21 mouse cellular contexts compared by ENCODE assay signal in the genomic region with DNA sequence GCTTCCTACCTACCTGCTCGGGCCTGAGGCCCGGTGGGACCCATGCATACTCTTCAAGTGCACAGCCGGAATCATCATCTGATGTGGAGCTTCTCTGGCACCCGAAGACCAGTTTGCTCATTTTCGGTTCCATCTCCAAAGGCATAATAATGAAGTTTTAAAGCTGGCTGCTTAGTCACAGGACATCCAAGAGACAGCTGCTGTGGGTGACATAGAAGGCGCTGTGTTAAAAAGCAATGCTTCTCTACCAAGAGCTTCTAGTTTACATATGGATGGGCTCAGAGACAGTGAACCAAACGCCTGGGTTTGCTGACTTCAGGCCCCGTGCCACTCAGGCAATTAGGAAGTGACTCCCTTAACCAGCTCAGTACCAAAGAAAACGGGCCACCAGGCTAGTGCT.
DNase-seq lines count a peak whose midpoint lies in the region; ATAC-seq and TF ChIP-seq lines count a peak whose summit lies in the region.
"Had no signal": no experiment of that assay in that cellular context is flagged by ENCODE, and none has a peak within 500 bp of the region (broad histone marks: within the 10 kb centered on the region; RNA-seq: fewer than 3 reads in every experiment).

No protein-coding gene starts in this region.

- peaks cover 46% of the 10 kb centered on the region for H3K4me1 ChIP-seq in heart, embryonic 11.5 days (ENCODE audit: control insufficient read depth, insufficient read depth, low read length)
- peaks cover 56% of the 10 kb centered on the region for H3K4me1 ChIP-seq in heart, embryonic 10.5 days
- peaks cover 21% of the 10 kb centered on the region for H3K4me1 ChIP-seq in intestine, embryonic 16.5 days (ENCODE audit: control insufficient read depth, insufficient read depth, low read length)
- H3K4me1 ChIP-seq in intestine, embryonic 15.5 days (replicated peaks), result peaks cover 15% of the 10 kb centered on the region
- H3K4me1 ChIP-seq in lung, postnatal 0 days (ENCODE audit: insufficient read depth, low read depth, low read length), result peaks cover 12% of the 10 kb centered on the region; the same call in 1 of the 2 replicates
- H3K4me1 ChIP-seq in lung, adult 2 months (ENCODE audit: control insufficient read depth, insufficient read depth, low read length), result peaks cover 19% of the 10 kb centered on the region
- peaks cover 7% of the 10 kb centered on the region for H3K4me1 ChIP-seq in liver, postnatal 0 days (ENCODE audit: insufficient read depth)

- peaks cover 23% of the 10 kb centered on the region for H3K36me3 ChIP-seq in heart, embryonic 11.5 days (ENCODE audit: control insufficient read depth, insufficient read depth, low read length)
- H3K36me3 ChIP-seq in heart, embryonic 10.5 days, result peaks cover 33% of the 10 kb centered on the region
- H3K36me3 ChIP-seq in intestine, embryonic 16.5 days (ENCODE audit: control insufficient read depth, insufficient read depth, low read length), result peaks cover 10% of the 10 kb centered on the region
- H3K36me3 ChIP-seq in intestine, embryonic 15.5 days, result peaks cover 12% of the 10 kb centered on the region
- H3K36me3 ChIP-seq in lung, postnatal 0 days (ENCODE audit: insufficient read depth, low read length), result peaks cover 12% of the 10 kb centered on the region; the same call in 1 of the 2 replicates
- H3K36me3 ChIP-seq in liver, postnatal 0 days (replicated peaks; ENCODE audit: insufficient read depth, low read length), result peaks cover 3% of the 10 kb centered on the region; the same call in 1 of the 2 replicates
- H3K36me3 ChIP-seq: G1E had no signal

- H3K27me3 ChIP-seq in heart, embryonic 11.5 days (ENCODE audit: control insufficient read depth, insufficient read depth, low read length), result no peaks in the 10 kb centered on the region
- no peaks in the 10 kb centered on the region for H3K27me3 ChIP-seq in heart, embryonic 10.5 days (ENCODE audit: insufficient read depth, poor library complexity, severe bottlenecking)
- H3K27me3 ChIP-seq in intestine, embryonic 16.5 days (replicated peaks; ENCODE audit: control insufficient read depth, insufficient read depth, low read length), result no peaks in the 10 kb centered on the region
- no peaks in the 10 kb centered on the region for H3K27me3 ChIP-seq in intestine, embryonic 15.5 days (replicated peaks)
- H3K27me3 ChIP-seq in lung, postnatal 0 days (replicated peaks; ENCODE audit: insufficient read depth, low read length), result no peaks in the 10 kb centered on the region
- H3K27me3 ChIP-seq in liver, postnatal 0 days (ENCODE audit: insufficient read depth, low read length), result no peaks in the 10 kb centered on the region
- H3K27me3 ChIP-seq: limb, embryonic 15.5 days; Patski had no signal

- no peak overlapping the region for H3K27ac ChIP-seq in heart, embryonic 11.5 days (ENCODE audit: low read depth, low read length)
- no peak overlapping the region for H3K27ac ChIP-seq in heart, embryonic 10.5 days
- peak overlapping the region; percentile 23; the same call in 1 of the 2 replicates for H3K27ac ChIP-seq in intestine, embryonic 16.5 days (ENCODE audit: low read length)
- H3K27ac ChIP-seq in intestine, embryonic 15.5 days, result no peak overlapping the region
- H3K27ac ChIP-seq in lung, postnatal 0 days (ENCODE audit: low read length), result no peak overlapping the region
- no peak overlapping the region for H3K27ac ChIP-seq in liver, postnatal 0 days (ENCODE audit: low read depth)
- H3K27ac ChIP-seq: gastrocnemius, adult 2 months; hindbrain, postnatal 0 days; limb, embryonic 15.5 days; liver, embryonic 14.5 days; midbrain, embryonic 12.5 days had no signal

- H3K9ac ChIP-seq in heart, embryonic 11.5 days (ENCODE audit: low read depth, low read length), result peak overlapping the region; percentile 2; the same call in 1 of the 2 replicates
- no peak overlapping the region for H3K9ac ChIP-seq in intestine, embryonic 16.5 days (ENCODE audit: low read depth, low read length)
- H3K9ac ChIP-seq in intestine, embryonic 15.5 days, result no peak overlapping the region
- H3K9ac ChIP-seq in lung, postnatal 0 days (replicated peaks; ENCODE audit: low read depth), result no peak overlapping the region
- no peak overlapping the region for H3K9ac ChIP-seq in liver, postnatal 0 days (replicated peaks)
- H3K9ac ChIP-seq: limb, embryonic 15.5 days; liver, embryonic 14.5 days; midbrain, embryonic 12.5 days had no signal

- TF ChIP-seq POLR2A in lung, adult 2 months (IDR thresholded peaks at IDR 0.05; ENCODE audit: borderline replicate concordance, extremely low read depth, low read depth, low read length), result no peak

- no peak for TF ChIP-seq CTCF in lung, postnatal 0 days (IDR thresholded peaks at IDR 0.05)
- no peak for TF ChIP-seq CTCF in lung, adult 2 months (IDR thresholded peaks at IDR 0.05; ENCODE audit: insufficient read depth, low read length)
- no peak for TF ChIP-seq CTCF in liver, postnatal 0 days (IDR thresholded peaks at IDR 0.05; ENCODE audit: low read depth)

- DNase-seq in heart, embryonic 10.5 days (ENCODE audit: low spot score), result no peak
- DNase-seq in lung, postnatal 0 days (ENCODE audit: low spot score), result peak; percentile 37
- no peak for DNase-seq in lung, adult 2 months
- DNase-seq in liver, postnatal 0 days, result no peak
- DNase-seq: adrenal gland, postnatal 36 days; cerebellum, adult 11-12 months; gastrocnemius, adult 2 months; kidney, adult 2 months; kidney, postnatal 10 days; layer of hippocampus, postnatal 36 days; lung, postnatal 10 days; thymus, postnatal 14 days had no signal

- WGBS in heart, embryonic 11.5 days (ENCODE audit: insufficient replicate concordance), result 34% methylated on average over 9 of the region's 9 CpGs
- WGBS in heart, embryonic 10.5 days, result 33% methylated on average over 9 of the region's 9 CpGs
- WGBS in intestine, embryonic 16.5 days, result 45% methylated on average over 9 of the region's 9 CpGs
- 43% methylated on average over 9 of the region's 9 CpGs for WGBS in intestine, embryonic 15.5 days
- 45% methylated on average over 9 of the region's 9 CpGs for WGBS in lung, postnatal 0 days
- 45% methylated on average over 9 of the region's 9 CpGs for WGBS in lung, adult 2 months
- WGBS in liver, postnatal 0 days (ENCODE audit: insufficient replicate concordance), result 54% methylated on average over 9 of the region's 9 CpGs

- H3K9me3 ChIP-seq in heart, embryonic 11.5 days (replicated peaks; ENCODE audit: control insufficient read depth, low read length), result no peaks in the 10 kb centered on the region
- no peaks in the 10 kb centered on the region for H3K9me3 ChIP-seq in heart, embryonic 10.5 days
- no peaks in the 10 kb centered on the region for H3K9me3 ChIP-seq in intestine, embryonic 16.5 days (ENCODE audit: control insufficient read depth, low read length)
- H3K9me3 ChIP-seq in intestine, embryonic 15.5 days, result no peaks in the 10 kb centered on the region
- H3K9me3 ChIP-seq in lung, postnatal 0 days (ENCODE audit: low read length), result no peaks in the 10 kb centered on the region
- H3K9me3 ChIP-seq in liver, postnatal 0 days (ENCODE audit: low read length), result no peaks in the 10 kb centered on the region
- H3K9me3 ChIP-seq: limb, embryonic 15.5 days; midbrain, embryonic 12.5 days had no signal

- ATAC-seq in heart, embryonic 11.5 days (replicated peaks; ENCODE audit: insufficient number of reproducible peaks, low FRiP score, low TSS enrichment), result no peak
- no peak for ATAC-seq in intestine, embryonic 16.5 days
- ATAC-seq in intestine, embryonic 15.5 days, result no peak
- no peak for ATAC-seq in lung, postnatal 0 days
- no peak for ATAC-seq in liver, postnatal 0 days
- ATAC-seq: hindbrain, postnatal 0 days; Patski had no signal

- H3K4me2 ChIP-seq in heart, embryonic 11.5 days, result no peak overlapping the region
- H3K4me2 ChIP-seq in intestine, embryonic 16.5 days (ENCODE audit: low read depth, low read length), result no peak overlapping the region
- H3K4me2 ChIP-seq in intestine, embryonic 15.5 days (replicated peaks), result no peak overlapping the region
- H3K4me2 ChIP-seq in lung, postnatal 0 days (replicated peaks; ENCODE audit: low read depth, low read length), result no peak overlapping the region
- no peak overlapping the region for H3K4me2 ChIP-seq in liver, postnatal 0 days (ENCODE audit: low read depth, low read length)
- H3K4me2 ChIP-seq: limb, embryonic 15.5 days; midbrain, embryonic 12.5 days had no signal

- no peak overlapping the region for H3K4me3 ChIP-seq in heart, embryonic 11.5 days (ENCODE audit: low read depth, low read length)
- H3K4me3 ChIP-seq in heart, embryonic 10.5 days, result no peak overlapping the region
- no peak overlapping the region for H3K4me3 ChIP-seq in intestine, embryonic 16.5 days (ENCODE audit: low read length)
- H3K4me3 ChIP-seq in intestine, embryonic 15.5 days (replicated peaks), result no peak overlapping the region
- H3K4me3 ChIP-seq in lung, postnatal 0 days (ENCODE audit: low read depth, low read length), result no peak overlapping the region
- H3K4me3 ChIP-seq in lung, adult 2 months (replicated peaks; ENCODE audit: extremely low read depth, low read depth, low read length), result no peak overlapping the region
- H3K4me3 ChIP-seq in liver, postnatal 0 days (ENCODE audit: low read depth, low read length), result no peak overlapping the region
- H3K4me3 ChIP-seq: gastrocnemius, adult 2 months; limb, embryonic 15.5 days; midbrain, embryonic 12.5 days had no signal

- TF ChIP-seq EP300 in lung, postnatal 0 days (IDR thresholded peaks at IDR 0.05), result no peak
- TF ChIP-seq EP300 in liver, postnatal 0 days (IDR thresholded peaks at IDR 0.05; ENCODE audit: low read depth), result no peak
